Mouse (Mus musculus): ENCODE measurements around the gene AY761185. TPM values are rescaled to one million over a fixed set of nuclear protein-coding genes. Genes with fewer than 3 reads are reported as not detected.

The AY761185 gene
- polyA plus RNA-seq (2014; fragmentation: Illumina TruSeq; extraction: RNeasy Lipid Tissue Mini Kit (QIAGEN cat#74804); ENCODE audit: low read depth, low replicate concordance), result 548 TPM

DNA sequence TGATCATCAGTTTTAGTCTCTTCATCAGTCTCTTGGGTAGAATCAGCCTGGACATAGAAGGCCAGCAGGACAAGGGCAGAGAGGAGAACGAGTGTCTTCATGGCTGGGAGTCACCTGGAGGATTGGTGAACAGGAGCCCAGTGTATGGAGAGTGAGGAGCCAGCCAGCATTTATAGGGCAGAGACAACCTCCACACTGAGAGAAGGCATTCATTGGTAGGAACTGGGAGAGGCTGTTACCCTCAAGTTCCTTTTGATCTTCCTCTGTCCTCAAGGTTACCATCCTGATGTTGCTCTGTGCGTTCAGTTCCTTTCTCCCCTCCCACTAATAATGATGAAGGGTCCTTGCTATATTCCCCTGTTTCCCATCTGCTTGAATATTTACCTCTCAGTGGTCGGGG lies at the start of gene AY761185:
AY761185 (minus strand) TSS at position 101 of the 400 bp plus-strand sequence.

GRCm38 (mm10) chr8:20921971-20922370 lies 22.5 kb downstream of the AY761185 start, which contains the start of gene Gm6040:
TSS of gene Gm6040 (minus strand) at chr8:20922071.

GRCm38 (mm10) chr8:20902527-20902926 lies 42.0 kb downstream of the AY761185 start, which contains the start of gene Gm15056:
TSS of gene Gm15056 (minus strand) at chr8:20902627.

Other genes with a start within 250 kb of the AY761185 start
- gene Defb33, start 52.0 kb downstream of the AY761185 start, polyA plus RNA-seq (2014; fragmentation: Illumina TruSeq; extraction: RNeasy Lipid Tissue Mini Kit (QIAGEN cat#74804); ENCODE audit: low read depth, low replicate concordance), result 2.6 TPM
- gene Gm15056, start 42.1 kb downstream of the AY761185 start, polyA plus RNA-seq (2014; fragmentation: Illumina TruSeq; extraction: RNeasy Lipid Tissue Mini Kit (QIAGEN cat#74804); ENCODE audit: low read depth, low replicate concordance), result 40.0 TPM
- 108 TPM for gene Gm6040, start 22.6 kb downstream of the AY761185 start, polyA plus RNA-seq (2014; fragmentation: Illumina TruSeq; extraction: RNeasy Lipid Tissue Mini Kit (QIAGEN cat#74804); ENCODE audit: low read depth, low replicate concordance)
- not detected for gene Defa21, start 80.8 kb upstream of the AY761185 start, polyA plus RNA-seq (2014; fragmentation: Illumina TruSeq; extraction: RNeasy Lipid Tissue Mini Kit (QIAGEN cat#74804); ENCODE audit: low read depth, low replicate concordance)
- not detected for gene Defa23, start 110.3 kb upstream of the AY761185 start, polyA plus RNA-seq (2014; fragmentation: Illumina TruSeq; extraction: RNeasy Lipid Tissue Mini Kit (QIAGEN cat#74804); ENCODE audit: low read depth, low replicate concordance)
- gene Defa35, start 120.3 kb upstream of the AY761185 start, polyA plus RNA-seq (2014; fragmentation: Illumina TruSeq; extraction: RNeasy Lipid Tissue Mini Kit (QIAGEN cat#74804); ENCODE audit: low read depth, low replicate concordance), result not detected
- gene Defa25, start 139.7 kb upstream of the AY761185 start, polyA plus RNA-seq (2014; fragmentation: Illumina TruSeq; extraction: RNeasy Lipid Tissue Mini Kit (QIAGEN cat#74804); ENCODE audit: low read depth, low replicate concordance), result not detected
- gene Gm14851, start 151.3 kb upstream of the AY761185 start, polyA plus RNA-seq (2014; fragmentation: Illumina TruSeq; extraction: RNeasy Lipid Tissue Mini Kit (QIAGEN cat#74804); ENCODE audit: low read depth, low replicate concordance), result not detected
- gene Defa30, start 189.9 kb upstream of the AY761185 start, polyA plus RNA-seq (2014; fragmentation: Illumina TruSeq; extraction: RNeasy Lipid Tissue Mini Kit (QIAGEN cat#74804); ENCODE audit: low read depth, low replicate concordance), result not detected
- gene Defa22, start 217.6 kb upstream of the AY761185 start, polyA plus RNA-seq (2014; fragmentation: Illumina TruSeq; extraction: RNeasy Lipid Tissue Mini Kit (QIAGEN cat#74804); ENCODE audit: low read depth, low replicate concordance), result not detected
- 1.4 TPM for gene Defa31, start 246.9 kb upstream of the AY761185 start, polyA plus RNA-seq (2014; fragmentation: Illumina TruSeq; extraction: RNeasy Lipid Tissue Mini Kit (QIAGEN cat#74804); ENCODE audit: low read depth, low replicate concordance)

All from adipose tissue, adult 10 weeks (tissue).